Mouse (Mus musculus) liver, embryonic 16.5 days (tissue): Measurements from ENCODE around the gene Lonp2. TPM values are rescaled to one million over a fixed set of nuclear protein-coding genes. Genes with fewer than 3 reads are reported as not detected.

Source experiments
- ATAC-seq: fragments of 200-750 bp; cut with Nextera tagmentation; 2 replicates; pipeline ENCODE4 v1.8.0; 2017; ENCODE audit warnings: low read depth, mild to moderate bottlenecking, moderate number of reproducible peaks, moderate library complexity
- H3K27ac ChIP-seq: fragments of 300-500 bp; sonication (generic); 2 replicates; pipeline ENCODE4 v1.5.1; 2014; ENCODE audit warnings: mild to moderate bottlenecking, low read length
- H3K27me3 ChIP-seq: fragments of 300-500 bp; sonication (generic); 2 replicates; pipeline ENCODE4 v1.6.1; 2014; ENCODE audit warnings: low read depth, low read length, mixed read lengths; ENCODE audit not compliant: control insufficient read depth, insufficient read depth
- H3K36me3 ChIP-seq: fragments of 300-500 bp; sonication (generic); 2 replicates; pipeline ENCODE4 v1.6.1; 2014; ENCODE audit warnings: mild to moderate bottlenecking; ENCODE audit not compliant: control insufficient read depth, insufficient read depth
- H3K4me1 ChIP-seq: fragments of 300-500 bp; sonication (generic); 2 replicates; pipeline ENCODE4 v1.6.1; 2014; ENCODE audit warnings: low read depth, low read length, mixed read lengths; ENCODE audit not compliant: control insufficient read depth
- H3K4me2 ChIP-seq: fragments of 300-500 bp; sonication (generic); 2 replicates; pipeline ENCODE4 v1.6.1; 2014; ENCODE audit warnings: low read depth, low read length, mixed read lengths
- H3K4me3 ChIP-seq: fragments of 300-500 bp; sonication (generic); 2 replicates; pipeline ENCODE4 v1.5.1; 2014; ENCODE audit warnings: low read depth, mild to moderate bottlenecking, low read length
- H3K9ac ChIP-seq: fragments of 300-500 bp; sonication (generic); 2 replicates; pipeline ENCODE4 v1.6.1; 2014; ENCODE audit warnings: low read depth, low read length
- H3K9me3 ChIP-seq: fragments of 300-500 bp; sonication (generic); replicated peaks from 2 replicates; pipeline ENCODE4 v1.6.1; 2016; ENCODE audit warnings: low read length; ENCODE audit not compliant: control insufficient read depth
- WGBS: fragments of 180-500 bp; shearing (Covaris S2); extraction: QIAGEN DNeasy Blood & Tissue Kit; methylation state at CpG from one replicate; pipeline ENCODE4 v1.1.7; 2014; ENCODE audit not compliant: insufficient replicate concordance; 5-methylcytosine and 5-hydroxymethylcytosine counted together
- polyA plus RNA-seq: library from polyadenylated mRNA; unstranded; fragments of >200 nt; fragmentation: Nextera tagmentation; extraction: Ambion mirVana; gene quantifications from 2 replicates; pipeline ENCODE4 v1.2.1, GENCODE M21; 2015

Lonp2 gene
- polyA plus RNA-seq, 1 experiment from 2014 or later: 40.3 TPM

DNA sequence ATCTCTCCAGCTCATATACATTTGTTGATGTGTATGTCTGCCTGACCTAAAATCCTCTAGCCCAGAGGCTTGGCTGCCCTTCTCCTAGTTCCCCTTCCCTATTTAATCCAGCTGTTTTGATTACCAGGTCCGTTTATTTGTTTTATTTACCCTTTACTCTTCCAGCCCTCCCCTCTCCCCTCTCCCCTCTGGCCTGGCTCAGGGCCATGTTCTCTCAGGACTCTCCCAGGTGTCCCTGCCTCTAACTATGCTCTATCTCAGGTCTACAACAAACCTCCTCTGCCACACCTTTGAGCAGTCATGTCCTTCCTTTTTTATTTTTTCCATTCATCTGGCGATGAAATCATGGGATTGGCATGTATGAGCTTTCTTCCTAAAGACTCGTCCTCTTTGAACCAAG is 106.5 kb downstream of the Lonp2 start:
- Histone ChIP-seq H3K4me1 (peaks cover 18% of the 10 kb centered on the region), H3K4me3 (no peak overlapping the region), H3K36me3 (no peaks in the 10 kb centered on the region), H3K9me3 (no peaks in the 10 kb centered on the region), H3K27ac (no peak overlapping the region), H3K4me2 (no peak overlapping the region), H3K9ac (no peak overlapping the region), H3K27me3 (no peaks in the 10 kb centered on the region)
- WGBS: 56% methylated on average over 3 of the region's 3 CpGs
- ATAC-seq: no peak

DNA sequence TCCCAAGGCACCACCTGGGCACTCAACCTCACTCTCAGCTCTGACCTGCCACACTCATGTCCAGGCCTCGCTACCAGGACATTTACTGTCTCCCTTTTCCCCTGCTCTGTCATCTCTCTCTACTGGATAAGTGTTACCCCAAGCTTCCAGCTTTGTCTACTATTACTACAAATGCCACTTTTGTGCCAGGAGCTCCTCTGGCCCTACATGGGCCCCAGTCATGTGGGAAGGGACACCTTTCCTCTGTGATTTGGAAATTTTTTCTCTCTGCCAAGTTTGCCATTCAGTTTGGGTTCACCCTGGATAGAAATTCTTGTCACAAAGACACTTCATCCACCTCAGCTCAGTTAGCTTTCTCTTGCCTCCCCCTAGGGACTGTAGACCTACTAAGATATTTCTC is 107.0 kb downstream of the Lonp2 start:
- Histone ChIP-seq H3K9me3 (no peaks in the 10 kb centered on the region), H3K36me3 (no peaks in the 10 kb centered on the region), H3K4me3 (no peak overlapping the region), H3K4me1 (peaks cover 24% of the 10 kb centered on the region), H3K4me2 (no peak overlapping the region), H3K27me3 (no peaks in the 10 kb centered on the region), H3K27ac (no peak overlapping the region), H3K9ac (no peak overlapping the region)
- 86% methylated on average over 1 of the region's 1 CpGs for WGBS
- no peak for ATAC-seq

DNA sequence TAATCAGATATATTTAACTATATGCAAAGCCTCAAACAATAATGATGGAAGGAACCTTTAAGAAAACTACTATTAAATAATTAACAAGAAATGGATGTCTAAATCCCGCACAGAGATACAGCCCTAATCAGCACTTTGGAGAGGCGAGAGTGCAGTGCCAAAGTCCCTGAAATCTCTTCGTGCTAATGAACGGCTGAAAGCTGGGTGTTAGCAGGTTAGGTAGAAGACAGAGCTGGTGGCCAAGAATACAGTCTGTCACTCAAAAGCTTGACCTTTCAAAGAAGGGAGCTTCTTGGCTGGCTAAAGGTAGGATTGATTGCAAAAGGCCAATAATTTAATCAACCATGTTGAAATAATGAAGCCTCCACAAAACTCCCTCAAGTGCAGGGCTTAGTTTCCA is 110.3 kb downstream of the Lonp2 start:
- 69% methylated on average over 4 of the region's 4 CpGs for WGBS
- no peak overlapping the region for H3K27ac ChIP-seq
- H3K9ac ChIP-seq: no peak overlapping the region
- peaks cover 16% of the 10 kb centered on the region for H3K4me1 ChIP-seq
- no peak overlapping the region for H3K4me3 ChIP-seq
- H3K4me2 ChIP-seq: no peak overlapping the region
- H3K9me3 ChIP-seq: no peaks in the 10 kb centered on the region
- ATAC-seq: no peak
- no peaks in the 10 kb centered on the region for H3K36me3 ChIP-seq
- H3K27me3 ChIP-seq: no peaks in the 10 kb centered on the region

DNA sequence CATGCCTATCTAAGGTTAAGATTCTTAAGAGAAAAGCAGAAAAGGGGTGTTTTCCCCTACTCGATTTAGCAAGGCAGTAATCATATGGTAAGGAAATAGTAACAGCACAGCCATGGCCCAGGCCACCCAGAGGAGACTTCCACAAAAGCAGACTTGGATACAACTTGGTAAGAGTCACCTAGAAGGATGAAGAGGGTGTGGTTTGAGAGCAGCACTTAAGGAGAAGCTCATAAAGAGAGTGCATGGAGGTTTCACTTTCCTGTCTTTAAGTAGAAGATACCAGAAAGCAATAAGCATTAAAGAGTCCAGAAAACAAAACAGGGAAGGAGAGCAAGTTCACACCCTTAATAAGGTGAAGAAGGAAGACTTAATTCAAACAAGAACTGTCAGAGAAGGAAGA is 111.1 kb downstream of the Lonp2 start:
- H3K9ac ChIP-seq: no peak overlapping the region
- no peaks in the 10 kb centered on the region for H3K36me3 ChIP-seq
- no peaks in the 10 kb centered on the region for H3K27me3 ChIP-seq
- 45% methylated on average over 1 of the region's 1 CpGs for WGBS
- H3K4me2 ChIP-seq: no peak overlapping the region
- peaks cover 16% of the 10 kb centered on the region for H3K4me1 ChIP-seq
- no peaks in the 10 kb centered on the region for H3K9me3 ChIP-seq
- H3K27ac ChIP-seq: no peak overlapping the region
- H3K4me3 ChIP-seq: no peak overlapping the region
- no peak for ATAC-seq

DNA sequence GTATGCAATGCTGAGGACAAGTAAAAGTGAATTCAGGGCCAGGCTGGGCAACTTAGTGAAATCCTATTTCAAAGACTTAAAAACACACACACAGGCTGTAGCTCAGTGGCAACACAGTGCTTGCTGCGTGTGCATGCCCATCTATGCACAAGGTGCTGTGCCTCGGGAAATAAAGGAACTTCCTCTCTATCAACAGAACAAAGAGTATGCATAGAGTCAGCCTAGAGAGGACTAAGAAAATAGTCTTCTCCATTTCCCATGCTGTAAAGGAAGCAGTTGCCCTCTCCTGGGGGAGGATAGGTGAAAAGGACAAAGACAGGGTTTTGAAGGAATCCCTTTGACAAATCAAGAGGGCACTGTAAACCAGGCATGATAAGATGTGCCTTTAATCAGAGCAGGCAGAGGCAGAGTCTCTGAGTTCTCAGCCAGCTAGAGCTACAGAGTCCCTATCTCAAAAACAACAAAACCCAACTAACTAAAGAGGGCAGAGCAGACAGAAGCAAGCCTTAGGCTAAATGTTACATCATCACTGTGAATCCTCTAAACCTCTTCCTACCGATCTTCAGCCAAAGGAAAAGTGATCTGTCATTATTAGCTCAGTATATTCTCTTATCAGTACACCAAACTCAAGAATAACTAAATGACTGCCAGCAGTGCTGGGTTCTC is 111.7 kb downstream of the Lonp2 start:
- Histone ChIP-seq H3K27me3 (no peaks in the 10 kb centered on the region), H3K36me3 (no peaks in the 10 kb centered on the region), H3K4me2 (no peak overlapping the region), H3K27ac (no peak overlapping the region), H3K9ac (no peak overlapping the region), H3K4me3 (no peak overlapping the region), H3K9me3 (no peaks in the 10 kb centered on the region), H3K4me1 (peaks cover 16% of the 10 kb centered on the region)
- WGBS: 12% methylated on average over 3 of the region's 3 CpGs
- ATAC-seq: no peak

DNA sequence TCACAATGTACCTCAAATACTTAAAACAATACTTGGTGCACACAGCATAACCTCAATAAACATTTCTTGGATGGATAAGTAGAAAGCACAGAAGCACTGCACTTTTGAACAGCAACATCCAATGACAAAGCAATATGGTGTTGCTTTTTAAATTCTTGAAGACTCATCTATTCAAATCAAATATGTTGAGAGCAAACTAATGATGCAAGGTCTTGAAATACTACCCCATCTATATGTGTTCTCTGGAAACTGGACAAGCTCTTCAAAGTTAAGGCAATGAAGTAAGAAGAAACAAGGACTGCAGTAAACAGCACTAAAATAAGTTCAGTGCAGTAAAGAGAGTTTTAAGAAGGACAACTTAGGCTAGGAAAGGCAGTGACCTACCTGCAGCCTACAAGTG is 117.1 kb downstream of the Lonp2 start:
- Histone ChIP-seq H3K9ac (no peak overlapping the region), H3K36me3 (no peaks in the 10 kb centered on the region), H3K27me3 (no peaks in the 10 kb centered on the region), H3K4me2 (no peak overlapping the region), H3K9me3 (no peaks in the 10 kb centered on the region), H3K27ac (no peak overlapping the region), H3K4me1 (peaks cover 21% of the 10 kb centered on the region), H3K4me3 (no peak overlapping the region)
- ATAC-seq: no peak

DNA sequence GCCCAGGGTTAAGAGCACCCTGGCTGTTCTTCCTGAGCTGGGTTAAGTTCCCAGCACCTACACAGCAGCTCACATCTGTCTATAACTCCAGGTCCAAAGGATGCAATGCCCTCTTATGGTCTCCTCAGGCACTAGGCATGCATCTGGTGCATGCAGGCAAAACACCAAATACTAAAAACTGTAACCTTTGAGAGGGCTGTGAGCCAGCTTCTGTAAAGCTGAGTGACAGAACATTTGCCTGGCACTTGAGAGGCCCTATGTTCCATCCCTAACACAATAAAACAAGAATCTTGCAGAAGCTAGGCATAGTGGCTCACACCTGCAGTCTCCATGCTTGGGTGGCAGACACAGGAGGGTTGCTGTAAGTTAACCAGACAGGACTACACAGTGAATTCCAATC is 117.8 kb downstream of the Lonp2 start:
- Histone ChIP-seq H3K4me2 (no peak overlapping the region), H3K27me3 (no peaks in the 10 kb centered on the region), H3K4me1 (peaks cover 22% of the 10 kb centered on the region), H3K4me3 (no peak overlapping the region), H3K36me3 (no peaks in the 10 kb centered on the region), H3K9ac (no peak overlapping the region), H3K27ac (no peak overlapping the region), H3K9me3 (no peaks in the 10 kb centered on the region)
- ATAC-seq: no peak

DNA sequence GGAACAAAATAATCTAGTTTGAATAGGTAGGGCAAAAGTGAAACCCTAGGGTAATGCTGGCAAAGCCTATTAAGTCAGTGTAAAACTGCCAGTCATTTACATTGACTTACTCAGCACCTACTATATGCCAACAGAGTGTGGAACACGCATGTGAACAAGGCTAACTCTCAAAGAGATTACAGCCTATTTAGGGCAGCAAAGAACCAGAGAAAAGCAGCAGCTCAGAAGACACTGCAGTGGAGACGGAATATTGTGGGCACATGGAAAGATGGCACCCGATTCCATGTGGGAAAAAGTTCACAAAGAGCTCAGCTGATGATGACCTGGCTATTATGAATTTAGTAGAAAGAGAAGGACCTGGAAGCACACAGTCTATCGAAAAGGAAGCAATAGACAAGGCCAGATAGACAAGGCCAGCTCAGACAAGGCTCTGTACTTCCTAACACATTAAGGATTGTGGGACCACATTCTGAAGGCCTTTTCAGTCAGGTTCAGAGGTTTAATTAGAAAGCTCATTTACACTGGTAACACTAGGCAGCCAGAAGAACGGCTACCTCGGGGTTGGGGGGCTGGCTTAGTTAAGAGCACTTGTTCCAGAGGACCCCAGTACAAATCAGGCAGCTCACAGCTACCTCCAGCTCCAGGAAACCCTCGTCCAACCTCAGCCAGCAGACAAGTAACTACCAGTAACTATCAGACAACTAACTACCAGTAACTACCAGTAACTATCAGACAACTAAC is 118.9 kb downstream of the Lonp2 start:
- Histone ChIP-seq H3K27me3 (no peaks in the 10 kb centered on the region), H3K9me3 (no peaks in the 10 kb centered on the region), H3K4me3 (no peak overlapping the region), H3K27ac (peak overlapping the region; percentile 26), H3K9ac (0 out of 2 replicates have a peak overlapping the region, but pooled peaks have one; percentile 29), H3K4me1 (peaks cover 25% of the 10 kb centered on the region), H3K36me3 (no peaks in the 10 kb centered on the region), H3K4me2 (peak overlapping the region; percentile 29; the same call in 1 of the 2 replicates)
- ATAC-seq: no peak
- WGBS: 59% methylated on average over 7 of the region's 7 CpGs

DNA sequence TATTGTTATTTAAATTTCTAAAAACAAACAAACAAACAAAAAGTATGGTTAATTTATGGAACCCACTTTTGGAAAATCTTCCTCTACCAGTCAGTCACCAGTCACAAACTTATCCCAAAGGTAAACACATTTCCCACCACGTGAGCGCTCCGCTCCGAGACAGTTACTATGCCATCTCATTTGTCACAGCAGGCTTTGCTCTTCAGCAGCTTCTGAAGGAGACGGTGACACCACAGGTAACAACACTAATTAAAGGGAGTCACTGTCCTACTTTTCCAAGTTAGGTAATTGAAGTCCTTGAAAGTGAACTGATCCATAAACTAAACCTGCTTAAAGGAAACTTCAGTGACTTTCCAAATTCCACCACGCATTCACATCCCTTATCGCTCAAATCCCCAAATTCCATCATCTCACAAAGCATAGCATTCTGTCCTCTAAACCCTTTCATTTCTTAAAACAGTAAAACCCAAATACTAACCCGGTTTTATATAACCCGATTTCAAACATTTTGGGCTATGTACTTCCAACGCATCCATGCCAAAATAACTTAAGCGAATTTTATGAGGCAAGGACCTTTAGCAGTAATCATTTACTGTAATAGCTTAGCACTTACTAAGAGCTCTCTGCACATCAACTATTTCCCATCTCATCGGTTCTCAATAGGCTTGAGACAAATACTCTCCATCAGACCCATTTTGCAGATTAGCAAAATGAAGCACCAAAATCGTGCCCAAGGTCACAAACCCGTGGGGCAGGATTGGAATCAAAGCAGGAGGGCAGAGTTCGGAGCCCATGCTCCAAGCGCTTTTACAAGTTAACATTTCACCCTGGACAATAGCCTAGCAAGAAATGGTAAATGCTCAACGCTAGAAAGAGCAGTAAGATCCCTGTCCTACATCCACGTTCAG is 120.7 kb downstream of the Lonp2 start:
- Histone ChIP-seq H3K9me3 (no peaks in the 10 kb centered on the region), H3K4me1 (peaks cover 25% of the 10 kb centered on the region), H3K4me3 (peak overlapping the region; percentile 97), H3K9ac (peak overlapping the region; percentile 98), H3K4me2 (peak overlapping the region; percentile 76), H3K27ac (peak overlapping the region; percentile 96), H3K36me3 (no peaks in the 10 kb centered on the region), H3K27me3 (no peaks in the 10 kb centered on the region)
- no peak for ATAC-seq
- WGBS: 10% methylated on average over 18 of the region's 18 CpGs
